Mouse (Mus musculus) layer of hippocampus, postnatal 10 days (tissue): Measurements from ENCODE around the gene Pja2. TPM values are rescaled to one million over a fixed set of nuclear protein-coding genes. Genes with fewer than 3 reads are reported as not detected.
"Not testable (repeated sequence)": the region's sequence is repeated elsewhere in the genome, so short reads cannot be mapped to it uniquely, and the experiment has no call there.

Experiments used
- DNase-seq, 2 experiments: peaks; one replicate each; pipeline ENCODE4 v3.0.0; 2021; ENCODE audit warnings: low spot score in 2 of 2
- long read RNA-seq: library from polyadenylated mRNA; stranded (forward); transcript quantifications from one replicate; pipeline ENCODE4 v2.0.0, GENCODE M21; 2023
- total RNA-seq, 2 experiments: library from RNA; stranded (reverse); gene quantifications; 2 replicates each; pipeline ENCODE4 v1.2.3; 2021

Pja2 gene
- total RNA-seq, result 100 to 1,000 TPM; 346 to 360 TPM
- long read RNA-seq, full-length matches to known transcripts, result 175 of 209 reads
- long read RNA-seq, partial matches to known transcripts, result 10 of 209 reads
- long read RNA-seq, other reads (novel, unspliced or antisense), result 24 of 209 reads

DNA sequence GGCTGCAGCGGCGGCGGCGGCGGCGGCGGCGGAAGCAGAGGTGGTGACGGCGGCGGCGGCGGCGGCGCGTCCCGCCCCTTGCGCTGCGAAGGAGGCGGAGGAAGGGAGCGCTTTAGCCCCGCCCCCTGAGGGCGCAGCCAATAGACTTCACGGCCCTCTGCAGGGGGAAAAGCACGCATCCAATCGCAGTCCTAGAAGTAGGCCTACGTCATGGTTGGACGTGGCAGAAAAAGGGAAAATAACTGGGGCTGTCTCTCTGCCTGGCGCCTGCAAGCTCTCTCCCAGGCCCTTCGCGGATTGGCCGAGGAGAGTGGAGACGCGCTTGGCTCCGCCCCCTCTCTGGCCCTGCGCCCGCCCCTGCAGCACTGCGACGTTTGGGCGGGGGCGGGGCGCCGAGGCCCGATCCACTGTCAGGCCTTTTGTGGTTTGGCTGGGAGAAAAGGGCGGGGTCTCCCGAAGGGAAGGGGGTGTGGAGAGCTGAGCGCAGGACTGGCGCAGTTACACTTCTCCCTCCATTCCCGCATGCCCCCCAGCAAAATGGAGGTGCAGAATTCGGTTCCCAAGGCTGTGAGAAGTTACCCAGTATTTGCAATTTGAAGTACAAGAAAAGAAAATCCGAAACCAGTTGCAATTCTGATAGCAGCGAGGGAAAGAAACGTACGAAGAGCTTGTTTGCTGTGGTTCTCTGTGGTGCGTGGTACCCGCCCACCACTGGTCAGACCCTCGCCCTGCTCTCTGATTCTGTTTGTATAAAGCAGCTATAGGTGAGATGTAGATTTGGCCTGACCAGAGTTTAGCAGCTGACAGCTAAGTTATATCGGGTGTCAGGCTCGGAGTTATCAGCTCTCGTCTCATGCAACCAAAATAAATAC lies at the start of gene Pja2:
Gene Pja2, minus strand, starts transcription at position 19 of the 872 bp plus-strand sequence.
- peak; percentile 99 to 100 for DNase-seq

DNA sequence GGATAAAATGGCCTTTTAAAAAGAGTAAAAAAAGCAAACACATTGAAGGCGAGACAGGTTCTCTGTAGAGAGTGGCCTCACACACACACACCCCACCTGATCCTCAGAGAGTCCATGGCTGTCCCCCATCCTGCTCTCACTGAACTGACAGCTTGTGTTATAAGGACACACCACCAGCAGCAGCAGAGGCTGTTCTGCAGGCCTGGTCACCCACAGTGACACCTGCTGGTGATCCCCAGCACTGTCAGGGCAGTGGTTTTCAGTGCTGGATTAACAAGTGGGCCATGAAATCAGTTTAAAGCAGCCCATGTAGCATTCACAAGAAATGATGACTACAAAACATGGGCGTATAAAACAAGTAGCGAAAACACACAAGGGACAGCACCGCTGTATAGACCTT lies 43.6 kb upstream of the Pja2 start:
- DNase-seq, result peak; percentile 77 to 81

DNA sequence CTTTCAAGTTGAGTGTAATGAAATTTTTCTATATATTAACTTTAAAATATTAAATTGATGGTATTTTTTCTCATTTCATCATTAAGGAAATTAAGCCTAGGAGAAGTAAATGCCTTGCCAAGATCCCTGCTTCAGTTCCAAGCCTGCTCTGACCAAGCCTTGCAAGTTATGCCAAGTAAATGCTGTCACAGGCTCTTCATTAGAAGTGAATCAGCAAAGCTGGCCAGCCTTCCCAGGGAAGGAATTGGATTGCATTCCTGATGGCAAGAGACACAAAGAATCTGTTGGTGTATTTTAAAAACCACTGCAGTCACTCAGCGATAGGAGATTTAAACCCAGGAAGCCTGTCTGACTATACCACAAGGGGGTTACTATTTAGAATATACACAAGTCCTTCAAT lies 32.0 kb upstream of the Pja2 start:
- DNase-seq, result peak; percentile 27 to 38

GRCm38 (mm10) chr17:64362570-64362969 lies 30.9 kb upstream of the Pja2 start:
- no peak for DNase-seq

DNA sequence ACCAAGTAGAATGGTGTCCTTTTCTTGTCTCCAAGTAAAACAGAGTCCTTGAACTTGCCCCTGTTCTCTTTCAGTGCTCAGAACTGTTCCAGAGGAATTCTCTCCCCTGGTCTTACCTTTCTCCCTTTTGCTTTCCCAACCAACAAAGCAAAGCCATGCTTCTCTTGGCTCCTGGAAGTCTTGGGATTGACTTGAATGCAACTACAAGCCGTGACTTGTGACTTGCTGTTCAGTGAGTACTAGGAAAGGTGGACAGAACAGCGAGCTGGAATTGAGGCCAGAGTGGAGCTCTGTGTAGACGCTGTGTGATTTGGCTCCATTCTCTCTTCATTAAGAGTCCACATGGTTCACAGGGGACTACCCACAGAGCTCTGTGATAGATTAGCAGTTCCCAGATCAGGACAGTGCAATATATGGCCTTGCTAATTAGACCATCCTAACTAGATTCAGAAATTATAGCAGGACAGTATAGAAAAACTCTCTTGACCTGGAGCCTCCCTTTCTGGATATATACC lies 30.3 kb upstream of the Pja2 start:
- no peak for DNase-seq

DNA sequence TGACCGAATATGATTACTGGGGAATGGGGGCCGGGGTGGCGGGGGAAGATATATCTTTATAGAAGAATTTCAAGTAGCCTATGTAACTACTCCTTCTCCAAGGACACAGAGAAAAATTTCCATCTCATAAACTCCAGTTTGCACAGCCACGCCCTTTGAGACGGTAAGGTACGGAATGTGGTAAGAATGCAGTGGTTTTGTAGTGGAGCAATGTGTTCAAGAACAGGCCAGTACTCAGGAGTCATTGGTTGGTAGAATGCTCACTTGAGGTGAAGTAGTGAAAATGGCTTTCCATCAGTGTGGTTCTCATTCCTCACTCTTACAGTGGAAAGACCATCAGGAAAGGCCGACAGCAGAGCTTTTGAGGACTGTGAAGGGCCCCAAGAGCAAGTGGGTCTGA lies 22.2 kb upstream of the Pja2 start:
- DNase-seq, result no peak

DNA sequence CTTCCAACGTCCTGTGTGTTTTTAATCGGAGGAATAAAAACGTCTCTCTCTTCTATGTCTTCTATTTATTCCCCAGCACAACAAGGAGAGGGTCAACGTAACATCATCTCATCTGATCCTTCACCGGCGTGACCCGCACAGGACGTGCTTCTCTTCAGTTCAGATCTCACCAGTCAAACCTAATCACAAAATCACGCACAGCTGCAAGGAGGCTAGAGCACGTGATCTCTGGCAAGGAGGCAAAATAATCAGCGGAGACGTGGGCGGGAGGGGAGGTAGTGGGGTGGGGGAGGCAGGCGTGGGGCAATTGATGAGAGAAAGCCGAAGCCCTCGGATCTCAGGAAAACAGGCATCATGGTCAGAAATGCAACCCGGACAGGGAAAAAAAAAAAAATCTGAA lies 14.4 kb upstream of the Pja2 start:
- no peak for DNase-seq

DNA sequence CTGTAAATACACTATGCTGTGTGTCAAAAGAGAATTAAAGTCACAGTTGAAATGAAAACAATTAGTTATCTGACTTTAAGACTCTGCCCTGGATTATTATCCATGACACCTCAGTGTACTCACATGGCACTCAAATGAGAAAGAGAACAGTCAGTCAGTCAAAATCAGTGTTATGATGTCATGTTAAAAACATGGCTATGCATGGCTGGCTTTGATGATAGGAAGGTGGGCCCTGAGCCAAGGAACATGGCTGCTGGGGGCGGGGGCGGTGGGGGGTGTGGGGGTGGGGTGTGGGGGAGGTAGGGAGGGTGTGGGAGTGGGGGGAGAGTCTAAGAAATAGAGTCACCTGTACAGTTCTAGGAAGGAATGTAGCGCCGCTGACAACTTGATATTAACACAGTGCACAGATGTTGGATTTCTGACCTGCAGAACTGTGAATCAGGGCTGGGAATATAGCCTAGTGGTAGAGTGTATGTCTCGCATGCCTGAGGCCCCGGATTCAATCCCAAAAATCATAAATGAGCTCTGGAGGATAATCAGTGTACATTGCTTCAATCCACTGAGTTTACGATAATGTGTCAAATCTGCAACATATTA lies 13.0 kb upstream of the Pja2 start:
- DNase-seq, result no peak

GRCm38 (mm10) chr17:64341698-64342097 lies 10.0 kb upstream of the Pja2 start:
- no peak for DNase-seq

GRCm38 (mm10) chr17:64339752-64340151 lies 8.0 kb upstream of the Pja2 start:
- no peak for DNase-seq

GRCm38 (mm10) chr17:64337220-64337619 lies 5.5 kb upstream of the Pja2 start:
- DNase-seq, result no peak

DNA sequence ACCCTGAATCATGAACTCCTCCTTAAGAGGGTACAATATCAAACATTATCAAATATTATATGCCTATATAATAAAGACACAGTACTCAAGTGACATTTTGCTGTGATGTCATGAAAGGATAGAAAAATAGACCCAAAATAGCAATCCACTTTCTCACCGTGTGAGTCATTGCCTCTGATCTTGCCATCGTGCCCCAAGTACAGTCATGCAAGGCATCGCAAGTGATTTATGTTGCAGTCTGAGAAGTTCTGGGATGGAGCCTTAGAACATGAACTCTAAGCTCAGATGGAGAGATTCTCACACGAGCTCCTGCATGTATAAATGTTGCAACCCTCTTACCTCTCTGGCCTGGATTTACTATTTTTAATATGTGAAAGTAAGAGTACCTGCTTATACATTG lies 2.2 kb upstream of the Pja2 start:
- DNase-seq, result no peak

GRCm38 (mm10) chr17:64332770-64333096 lies 1.0 kb upstream of the Pja2 start:
- no peak for DNase-seq

- DNase-seq, result peak in 1 of 2 experiments; percentile 59
These were observed 322 bp downstream of the Pja2 start for GRCm38 (mm10) chr17:64331291-64331897.

DNA sequence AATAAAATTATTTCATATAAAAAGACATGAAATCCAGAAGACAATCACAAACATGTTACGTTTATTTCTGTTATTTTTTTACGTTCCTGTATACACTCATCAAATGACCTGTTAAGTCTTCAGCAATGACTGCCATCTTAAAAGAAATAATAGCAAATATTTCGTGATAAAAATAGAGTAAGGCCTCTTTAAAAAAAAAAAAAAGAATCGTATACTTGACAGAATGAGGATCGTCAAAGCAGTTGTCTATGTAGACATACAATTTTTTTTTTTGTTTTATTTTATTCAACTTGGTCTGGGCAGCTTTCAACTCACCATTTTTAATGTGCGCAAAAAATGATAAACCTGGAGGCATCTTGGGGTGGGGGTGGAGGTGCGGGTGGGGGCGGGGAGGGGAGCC lies 831 bp downstream of the Pja2 start:
- no peak for DNase-seq

DNA sequence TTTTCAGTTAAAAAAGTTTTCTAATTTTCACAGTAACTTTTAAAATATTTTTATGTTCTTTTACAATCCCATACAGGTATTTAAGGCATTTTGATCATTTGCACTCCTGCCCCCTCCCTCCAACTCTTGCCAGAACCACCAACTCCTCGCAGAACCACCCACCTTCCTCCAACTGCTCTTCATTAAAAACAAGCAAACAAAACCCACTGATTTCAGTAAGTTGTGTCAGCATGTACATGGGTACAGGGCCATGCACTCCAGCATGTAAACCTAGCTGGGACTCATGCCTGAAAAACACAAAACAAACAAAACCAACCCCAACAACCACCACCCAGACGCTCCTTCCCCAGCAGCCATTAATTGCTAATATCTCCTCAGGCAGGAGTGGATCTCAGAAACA lies 7.2 kb downstream of the Pja2 start:
- no peak for DNase-seq

- no peak for DNase-seq
These were observed 16.3 kb downstream of the Pja2 start for GRCm38 (mm10) chr17:64315428-64315827.

DNA sequence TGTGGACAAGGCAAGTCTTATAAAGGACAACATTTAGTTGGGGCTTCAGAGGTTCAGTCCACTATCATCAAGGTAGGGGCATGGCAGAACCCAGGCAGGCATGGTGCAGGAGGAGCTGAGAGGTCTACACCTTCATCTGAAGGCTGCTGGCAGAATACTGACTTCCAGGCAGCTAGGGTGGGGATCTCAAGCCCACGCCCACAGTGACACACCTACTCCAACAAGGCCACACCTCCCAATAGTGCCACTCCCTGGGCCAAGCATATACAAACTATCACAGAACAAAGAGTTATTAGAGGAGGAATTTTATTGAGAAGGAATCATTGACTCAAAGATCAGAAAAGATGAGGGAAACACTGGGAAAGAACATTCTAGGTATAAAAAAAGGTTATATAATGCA lies 17.2 kb downstream of the Pja2 start:
- not testable (repeated sequence) for DNase-seq

DNA sequence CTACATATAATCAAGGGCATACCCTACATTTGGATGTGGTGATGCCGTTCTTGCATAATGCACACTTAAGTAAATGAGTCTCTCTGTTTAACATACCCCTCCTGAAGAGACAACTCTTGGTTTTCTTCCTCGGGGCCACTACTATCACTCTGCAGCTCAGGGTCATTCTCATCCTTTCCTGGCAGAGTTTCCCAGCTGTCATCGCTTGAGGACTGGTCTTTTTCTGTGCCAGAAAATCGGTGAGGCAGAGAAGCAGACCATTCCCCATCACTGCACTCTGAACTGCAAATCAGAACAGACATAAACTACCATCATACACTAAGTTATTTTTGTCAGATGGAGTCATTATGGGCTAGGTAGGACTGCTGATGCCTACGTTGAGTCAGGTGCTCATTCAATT lies 34.1 kb downstream of the Pja2 start:
- no peak for DNase-seq

DNA sequence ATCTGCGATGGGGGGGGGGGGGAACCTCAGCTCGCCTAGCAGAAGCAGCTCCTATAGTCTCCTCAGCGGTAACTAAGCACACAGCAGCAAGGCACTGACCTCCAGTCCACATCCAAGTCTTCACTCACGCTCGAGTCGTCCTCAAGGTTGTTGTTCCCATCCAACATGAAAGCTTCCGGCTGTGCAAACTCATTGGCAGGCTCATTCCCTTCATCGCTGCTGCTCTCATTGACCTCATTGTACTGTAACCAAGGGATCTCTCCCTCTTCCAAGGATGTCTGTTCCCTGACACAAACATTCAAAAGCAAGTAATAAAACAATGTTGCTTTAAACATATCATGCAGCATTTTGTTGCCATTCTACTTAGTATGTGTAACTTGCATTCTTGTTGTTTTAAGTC lies 39.0 kb downstream of the Pja2 start:
- no peak for DNase-seq

- no peak for DNase-seq
These were observed 42.0 kb downstream of the Pja2 start for GRCm38 (mm10) chr17:64289684-64290083.

GRCm38 (mm10) chr17:64288000-64288399 lies 43.7 kb downstream of the Pja2 start:
- DNase-seq, result no peak
